Mouse (Mus musculus) cerebellum, adult 8-10 months (tissue): ENCODE results near the gene Cep83.
A peak's percentile ranks its signal among the peaks of the same experiment; 100 is the strongest.
"Not testable (repeated sequence)": the region's sequence is repeated elsewhere in the genome, so short reads cannot be mapped to it uniquely, and the experiment has no call there.

ENCODE experiments used
- DNase-seq: peaks from one replicate; pipeline ENCODE4 v3.0.0; 2022

Cep83 gene

GRCm38 (mm10) chr10:94688420-94689175 is at the start of gene Cep83:
Cep83 (plus strand) TSS chr10:94688654.
- peak; percentile 93 for DNase-seq

GRCm38 (mm10) chr10:94639281-94639680 is 49.2 kb upstream of the Cep83 start:
- DNase-seq = no peak

GRCm38 (mm10) chr10:94640067-94640466 is 48.4 kb upstream of the Cep83 start:
- no peak for DNase-seq

GRCm38 (mm10) chr10:94664036-94664435 is 24.4 kb upstream of the Cep83 start:
- no peak for DNase-seq

GRCm38 (mm10) chr10:94664455-94664854 is 24.0 kb upstream of the Cep83 start:
- DNase-seq = no peak

GRCm38 (mm10) chr10:94668147-94668546 is 20.3 kb upstream of the Cep83 start:
- DNase-seq = no peak

- no peak for DNase-seq
Measured at GRCm38 (mm10) chr10:94687801-94688419, 544 bp upstream of the Cep83 start.

- no peak for DNase-seq
Measured at GRCm38 (mm10) chr10:94689176-94689510, 689 bp downstream of the Cep83 start.

- no peak for DNase-seq
Measured at GRCm38 (mm10) chr10:94690376-94690775, 1.9 kb downstream of the Cep83 start.

GRCm38 (mm10) chr10:94692163-94692562 is 3.7 kb downstream of the Cep83 start:
- no peak for DNase-seq

- DNase-seq = no peak
Measured at GRCm38 (mm10) chr10:94705643-94706258, 17.3 kb downstream of the Cep83 start.

GRCm38 (mm10) chr10:94706695-94707094 is 18.2 kb downstream of the Cep83 start:
- no peak for DNase-seq

- no peak for DNase-seq
Measured at GRCm38 (mm10) chr10:94709622-94710319, 21.3 kb downstream of the Cep83 start.

- no peak for DNase-seq
Measured at GRCm38 (mm10) chr10:94710320-94710695, 21.9 kb downstream of the Cep83 start.

GRCm38 (mm10) chr10:94720300-94720699 is 31.8 kb downstream of the Cep83 start:
- DNase-seq = no peak

GRCm38 (mm10) chr10:94728053-94728452 is 39.6 kb downstream of the Cep83 start:
- DNase-seq = not testable (repeated sequence)

- DNase-seq = no peak
Measured at GRCm38 (mm10) chr10:94730445-94730844, 42.0 kb downstream of the Cep83 start.

- DNase-seq = no peak
Measured at GRCm38 (mm10) chr10:94734829-94735228, 46.4 kb downstream of the Cep83 start.

GRCm38 (mm10) chr10:94740221-94740620 is 51.8 kb downstream of the Cep83 start:
- DNase-seq = no peak

GRCm38 (mm10) chr10:94741459-94741858 is 53.0 kb downstream of the Cep83 start:
- no peak for DNase-seq

GRCm38 (mm10) chr10:94747011-94747410 is 58.6 kb downstream of the Cep83 start:
- DNase-seq = no peak

- no peak for DNase-seq
Measured at GRCm38 (mm10) chr10:94771496-94771895, 83.0 kb downstream of the Cep83 start.

GRCm38 (mm10) chr10:94777576-94777975 is 89.1 kb downstream of the Cep83 start:
- DNase-seq = no peak

GRCm38 (mm10) chr10:94779319-94779718 is 90.9 kb downstream of the Cep83 start:
- DNase-seq = no peak
